Mouse (Mus musculus): ENCODE data around the gene Rasa2. TPM values are rescaled to one million over a fixed set of nuclear protein-coding genes. Genes with fewer than 3 reads are reported as not detected.

The Rasa2 gene
- total and polyA plus RNA-seq, 3 experiments = 9.5 to 11.3 TPM; not detected in 1

GRCm38 (mm10) chr9:96630571-96631388 is 637 bp downstream of the Rasa2 start:
- peak overlapping the region; percentile 53 to 67 for H3K4me3 ChIP-seq (ENCODE audit: control insufficient read depth in 1 of 2, insufficient read depth in 1 of 2, low read depth in 2 of 2, low read length in 2 of 2)
- peak; percentile 78 for DNase-seq (ENCODE audit: low read depth, low spot score)
- H3K36me3 ChIP-seq (ENCODE audit: control insufficient read depth in 1 of 2, insufficient read depth in 2 of 2, low read length in 2 of 2) = peaks cover 0 to 52% of the 10 kb centered on the region in 2 experiments; a peak in 2 of 4 replicates
- peaks cover 35% of the 10 kb centered on the region for H3K79me2 ChIP-seq (ENCODE audit: control insufficient read depth, insufficient read depth, low read length, poor library complexity)
- H3K27ac ChIP-seq (ENCODE audit: control insufficient read depth, low read depth, low read length) = peak overlapping the region; percentile 67
- peak overlapping the region; percentile 95 for H3K9ac ChIP-seq (ENCODE audit: control insufficient read depth, low read depth, low read length, poor library complexity, severe bottlenecking)
- H3K4me1 ChIP-seq (ENCODE audit: control insufficient read depth in 1 of 2, insufficient read depth in 2 of 2, low read length in 2 of 2) = peaks cover 32 to 53% of the 10 kb centered on the region in 2 experiments
- H3K27me3 ChIP-seq (ENCODE audit: control insufficient read depth in 1 of 2, insufficient read depth in 2 of 2, low read length in 2 of 2) = no peaks in the 10 kb centered on the region
- no peaks in the 10 kb centered on the region for H3K9me3 ChIP-seq (replicated peaks; ENCODE audit: insufficient read depth, low read length)
- TF ChIP-seq TBP (IDR thresholded peaks at IDR 0.05; ENCODE audit: low read depth, low read length) (0 out of 2 replicates have a peak, but pooled peaks have one; percentile 15), SMC3 (IDR thresholded peaks at IDR 0.05; ENCODE audit: low read depth, low read length) (no peak)

- Histone ChIP-seq H3K4me1 (ENCODE audit: control insufficient read depth in 1 of 2, insufficient read depth in 2 of 2, low read length in 2 of 2) (peaks cover 24 to 38% of the 10 kb centered on the region in 2 experiments), H3K4me3 (ENCODE audit: control insufficient read depth in 1 of 2, insufficient read depth in 1 of 2, low read depth in 2 of 2, low read length in 2 of 2) (no peak overlapping the region), H3K9me3 (replicated peaks; ENCODE audit: insufficient read depth, low read length) (no peaks in the 10 kb centered on the region), H3K36me3 (ENCODE audit: control insufficient read depth in 1 of 2, insufficient read depth in 2 of 2, low read length in 2 of 2) (peaks cover 0 to 40% of the 10 kb centered on the region in 2 experiments; a peak in 2 of 4 replicates), H3K27ac (ENCODE audit: control insufficient read depth, low read depth, low read length) (no peak overlapping the region), H3K9ac (ENCODE audit: control insufficient read depth, low read depth, low read length, poor library complexity, severe bottlenecking) (no peak overlapping the region), H3K79me2 (ENCODE audit: control insufficient read depth, insufficient read depth, low read length, poor library complexity) (peaks cover 41% of the 10 kb centered on the region), H3K27me3 (ENCODE audit: control insufficient read depth in 1 of 2, insufficient read depth in 2 of 2, low read length in 2 of 2) (no peaks in the 10 kb centered on the region)
- DNase-seq (ENCODE audit: low read depth, low spot score) = no peak
- no peak for TF ChIP-seq UBTF (IDR thresholded peaks at IDR 0.05; ENCODE audit: borderline replicate concordance, insufficient read depth, low read depth, low read length)
- no peak for TF ChIP-seq GABPA (IDR thresholded peaks at IDR 0.05; ENCODE audit: low read depth, low read length)
- no peak for TF ChIP-seq ETS1 (IDR thresholded peaks at IDR 0.05; ENCODE audit: low read depth, low read length)
- no peak for TF ChIP-seq GATA1 (IDR thresholded peaks at IDR 0.05; ENCODE audit: low read depth, low read length)
- TF ChIP-seq ZKSCAN1 (IDR thresholded peaks at IDR 0.05; ENCODE audit: low read depth, low read length) = no peak
- TF ChIP-seq RAD21 (IDR thresholded peaks at IDR 0.05; ENCODE audit: low read depth, low read length) = no peak
- TF ChIP-seq TAL1 (IDR thresholded peaks at IDR 0.05; ENCODE audit: low read length) = no peak
- TF ChIP-seq KAT2A (conservative IDR thresholded peaks at IDR 0.05; ENCODE audit: low read depth, low read length) = no peak
- TF ChIP-seq TBP (IDR thresholded peaks at IDR 0.05; ENCODE audit: low read depth, low read length) = no peak
Observed at GRCm38 (mm10) chr9:96629151-96629550, 2.3 kb downstream of the Rasa2 start.

- peak; percentile 42 for DNase-seq (ENCODE audit: low read depth, low spot score)
- H3K9ac ChIP-seq (ENCODE audit: control insufficient read depth, low read depth, low read length, poor library complexity, severe bottlenecking) = no peak overlapping the region
- peaks cover 41% of the 10 kb centered on the region for H3K79me2 ChIP-seq (ENCODE audit: control insufficient read depth, insufficient read depth, low read length, poor library complexity)
- H3K4me3 ChIP-seq (ENCODE audit: control insufficient read depth in 1 of 2, insufficient read depth in 1 of 2, low read depth in 2 of 2, low read length in 2 of 2) = no peak overlapping the region; a peak in 1 of 4 replicates
- peaks cover 0 to 36% of the 10 kb centered on the region in 2 experiments; a peak in 3 of 4 replicates for H3K36me3 ChIP-seq (ENCODE audit: control insufficient read depth in 1 of 2, insufficient read depth in 2 of 2, low read length in 2 of 2)
- H3K27me3 ChIP-seq (ENCODE audit: control insufficient read depth in 1 of 2, insufficient read depth in 2 of 2, low read length in 2 of 2) = no peaks in the 10 kb centered on the region
- no peaks in the 10 kb centered on the region for H3K9me3 ChIP-seq (replicated peaks; ENCODE audit: insufficient read depth, low read length)
- H3K27ac ChIP-seq (ENCODE audit: control insufficient read depth, low read depth, low read length) = peak overlapping the region; percentile 50
- TF ChIP-seq USF1 (IDR thresholded peaks at IDR 0.05; ENCODE audit: low read depth, low read length) = no peak
- TF ChIP-seq ETS1 (IDR thresholded peaks at IDR 0.05; ENCODE audit: low read depth, low read length) = peak; percentile 37; the same call in 1 of the 2 replicates
- TF ChIP-seq SIN3A (IDR thresholded peaks at IDR 0.05; ENCODE audit: low read length) = peak; percentile 16; the same call in 1 of the 2 replicates
- no peak for TF ChIP-seq ZC3H11A (IDR thresholded peaks at IDR 0.05; ENCODE audit: low read depth, low read length)
- TF ChIP-seq BHLHE40 (IDR thresholded peaks at IDR 0.05; ENCODE audit: borderline replicate concordance, low read depth, low read length) = peak; percentile 64; the same call in 1 of the 2 replicates
- peaks cover 24 to 28% of the 10 kb centered on the region in 2 experiments for H3K4me1 ChIP-seq (ENCODE audit: control insufficient read depth in 1 of 2, insufficient read depth in 2 of 2, low read length in 2 of 2)
Observed at GRCm38 (mm10) chr9:96627557-96628085, 3.8 kb downstream of the Rasa2 start.

All from MEL (cell line).